Mouse (Mus musculus): Measurements from ENCODE around the gene Dck.

DNA sequence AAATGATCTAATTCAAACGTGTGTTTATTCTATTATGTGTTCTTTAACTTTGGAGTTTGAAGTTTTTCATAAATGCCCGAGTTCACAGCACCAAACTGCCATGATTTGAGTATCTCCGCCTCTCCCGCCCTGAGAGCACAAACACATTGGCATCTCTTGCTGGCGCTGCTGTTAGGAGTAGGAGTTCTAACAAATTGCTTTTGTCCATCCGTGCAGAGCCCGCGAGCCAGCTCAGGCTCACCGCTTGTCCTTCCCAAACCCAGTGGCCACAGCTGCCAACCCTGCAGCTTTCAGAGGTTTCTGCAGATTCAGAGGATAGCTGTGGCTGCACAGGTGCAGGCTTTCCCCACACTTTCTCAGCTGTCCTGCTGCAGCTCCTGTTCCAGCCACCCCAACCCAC is 42.5 kb downstream of the Dck start:
- TF ChIP-seq POLR2A (IDR thresholded peaks at IDR 0.05; ENCODE audit: borderline replicate concordance, extremely low read depth, low read depth, low read length) (no peak), CTCF (IDR thresholded peaks at IDR 0.05; ENCODE audit: insufficient read depth, low read length) (no peak)
